1 mouse cellular context compared by ENCODE assay signal in the genomic region with DNA sequence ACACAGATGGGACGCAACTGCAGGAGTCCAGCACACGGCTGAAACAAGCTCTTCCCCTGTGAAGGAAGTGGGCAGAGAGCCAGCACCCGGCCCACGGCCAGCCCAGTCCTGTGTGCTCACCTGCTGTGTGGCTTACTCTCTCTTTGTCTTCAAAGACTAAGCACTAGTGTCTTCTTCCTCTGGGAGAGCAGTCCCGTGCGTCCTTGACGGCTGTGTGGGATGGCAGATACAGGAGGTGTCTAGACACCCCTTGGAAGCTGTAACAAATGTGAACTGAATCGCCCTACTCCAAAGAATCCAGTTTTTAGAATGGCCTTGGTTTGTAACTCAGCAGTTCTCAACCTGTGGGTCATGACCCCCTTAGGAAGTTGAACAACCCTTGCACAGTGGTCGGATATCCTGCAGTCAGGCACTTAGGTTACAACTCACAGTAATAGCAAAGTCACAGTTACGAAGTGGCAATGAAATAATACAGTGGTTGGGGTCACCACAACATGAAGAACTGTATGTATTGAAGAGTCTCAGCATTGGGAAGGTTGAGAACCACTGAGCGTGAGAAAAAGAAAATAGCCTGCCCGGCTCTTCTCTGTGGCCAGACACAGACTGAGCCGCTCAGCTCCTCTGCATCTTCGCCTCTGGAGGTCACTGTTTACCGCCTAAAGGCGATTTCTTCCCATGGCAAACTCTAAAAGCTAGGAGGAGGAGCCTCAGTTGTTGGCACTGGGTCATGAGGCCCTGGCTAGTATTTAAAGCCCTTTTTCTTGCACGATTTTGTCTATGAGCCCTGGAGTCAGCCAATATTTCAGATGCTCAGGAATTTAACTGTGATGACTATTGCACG.
TF ChIP-seq lines count a peak whose summit lies in the region.

No protein-coding gene starts in this region.

TF ChIP-seq in CH12.LX, 34 proteins besides CTCF, POLR2A, EP300 and RAD21 (continued from another document):
- TF ChIP-seq NELFE (IDR thresholded peaks at IDR 0.05; ENCODE audit: low read depth, low read length) (no peak; the same call in 1 of the 2 replicates), ETS1 (conservative IDR thresholded peaks at IDR 0.05; ENCODE audit: low read depth, low read length) (no peak), ZMIZ1 (IDR thresholded peaks at IDR 0.05; ENCODE audit: low read depth, low read length) (no peak), HCFC1 (IDR thresholded peaks at IDR 0.05; ENCODE audit: low read depth, low read length) (no peak), SMC3 (IDR thresholded peaks at IDR 0.05; ENCODE audit: low read depth, low read length) (peak; percentile 98), UBTF (IDR thresholded peaks at IDR 0.05; ENCODE audit: low read depth, low read length) (no peak), TCF12 (IDR thresholded peaks at IDR 0.05; ENCODE audit: low read depth, low read length) (no peak; the same call in 1 of the 2 replicates), MAX (IDR thresholded peaks at IDR 0.05; ENCODE audit: low read length) (no peak), MAZ (IDR thresholded peaks at IDR 0.05; ENCODE audit: low read depth, low read length) (0 out of 2 replicates have a peak, but pooled peaks have one; percentile 50), ELF1 (IDR thresholded peaks at IDR 0.05; ENCODE audit: low read depth, low read length) (no peak), MYC (IDR thresholded peaks at IDR 0.05; ENCODE audit: low read depth, low read length) (peak; percentile 64), IRF4 (IDR thresholded peaks at IDR 0.05; ENCODE audit: low read depth, low read length) (0 out of 2 replicates have a peak, but pooled peaks have one; percentile 27), KAT2A (IDR thresholded peaks at IDR 0.05; ENCODE audit: insufficient replicate concordance, low read length) (no peak), CHD2 (IDR thresholded peaks at IDR 0.05; ENCODE audit: low read length) (no peak), USF1 (IDR thresholded peaks at IDR 0.05; ENCODE audit: low read depth, low read length) (no peak), ZC3H11A (IDR thresholded peaks at IDR 0.05; ENCODE audit: low read depth, low read length) (peak; percentile 87), USF2 (conservative IDR thresholded peaks at IDR 0.05; ENCODE audit: low read depth, low read length) (no peak)
TF ChIP-seq in CH12.LX: peak in this region for 5.
